Mouse (Mus musculus): Measurements from ENCODE around the gene Fgf18. TPM values are rescaled to one million over a fixed set of nuclear protein-coding genes. Genes with fewer than 3 reads are reported as not detected.
A peak's percentile ranks its signal among the peaks of the same experiment; 100 is the strongest.

The Fgf18 gene
- total and polyA plus RNA-seq, 3 experiments = 0.15 to 0.40 TPM; not detected in 1

GRCm38 (mm10) chr11:33098446-33098845, 48.8 kb downstream of the Fgf18 start:
- no peak for DNase-seq (ENCODE audit: low read depth, low spot score)
- no peaks in the 10 kb centered on the region for H3K4me1 ChIP-seq (ENCODE audit: control insufficient read depth in 1 of 2, insufficient read depth in 2 of 2, low read length in 2 of 2)
- H3K9ac ChIP-seq (ENCODE audit: control insufficient read depth, low read depth, low read length, poor library complexity, severe bottlenecking) = no peak overlapping the region
- no peak for TF ChIP-seq SIN3A (IDR thresholded peaks at IDR 0.05; ENCODE audit: low read length)
- no peak for TF ChIP-seq TBP (IDR thresholded peaks at IDR 0.05; ENCODE audit: low read depth, low read length)
- TF ChIP-seq TAL1 (IDR thresholded peaks at IDR 0.05; ENCODE audit: low read length) = no peak
- no peak for TF ChIP-seq GABPA (IDR thresholded peaks at IDR 0.05; ENCODE audit: low read depth, low read length)
- no peak for TF ChIP-seq HCFC1 (IDR thresholded peaks at IDR 0.05; ENCODE audit: low read depth, low read length)
- TF ChIP-seq MAZ (IDR thresholded peaks at IDR 0.05; ENCODE audit: low read depth, low read length) = no peak
- no peak for TF ChIP-seq KAT2A (conservative IDR thresholded peaks at IDR 0.05; ENCODE audit: low read depth, low read length)
- TF ChIP-seq SMC3 (IDR thresholded peaks at IDR 0.05; ENCODE audit: low read depth, low read length) = no peak
- TF ChIP-seq CHD1 (IDR thresholded peaks at IDR 0.05; ENCODE audit: low read depth, low read length) = no peak
- TF ChIP-seq POLR2AphosphoS5 (IDR thresholded peaks at IDR 0.05; ENCODE audit: borderline replicate concordance, low read depth, low read length) = no peak
- no peak for TF ChIP-seq TCF12 (IDR thresholded peaks at IDR 0.05; ENCODE audit: low read depth, low read length)
- TF ChIP-seq ZC3H11A (IDR thresholded peaks at IDR 0.05; ENCODE audit: low read depth, low read length) = no peak
- no peak for TF ChIP-seq E2F4 (IDR thresholded peaks at IDR 0.05; ENCODE audit: borderline replicate concordance, low read depth, low read length)
- TF ChIP-seq NRF1 (IDR thresholded peaks at IDR 0.05; ENCODE audit: insufficient read depth, low read depth, low read length, poor library complexity, severe bottlenecking) = no peak
- no peak for TF ChIP-seq NELFE (IDR thresholded peaks at IDR 0.05; ENCODE audit: low read depth, low read length)
- no peak for TF ChIP-seq ZKSCAN1 (IDR thresholded peaks at IDR 0.05; ENCODE audit: low read depth, low read length)
- H3K36me3 ChIP-seq (ENCODE audit: control insufficient read depth in 1 of 2, insufficient read depth in 2 of 2, low read length in 2 of 2) = no peaks in the 10 kb centered on the region
- H3K4me3 ChIP-seq (ENCODE audit: control insufficient read depth in 1 of 2, insufficient read depth in 1 of 2, low read depth in 2 of 2, low read length in 2 of 2) = no peak overlapping the region
- no peaks in the 10 kb centered on the region for H3K79me2 ChIP-seq (ENCODE audit: control insufficient read depth, insufficient read depth, low read length, poor library complexity)
- peaks cover 0 to 2% of the 10 kb centered on the region in 2 experiments; a peak in 1 of 4 replicates for H3K27me3 ChIP-seq (ENCODE audit: control insufficient read depth in 1 of 2, insufficient read depth in 2 of 2, low read length in 2 of 2)
- H3K9me3 ChIP-seq (replicated peaks; ENCODE audit: insufficient read depth, low read length) = no peaks in the 10 kb centered on the region
- no peak overlapping the region for H3K27ac ChIP-seq (ENCODE audit: control insufficient read depth, low read depth, low read length)

GRCm38 (mm10) chr11:33097855-33098254, 49.3 kb downstream of the Fgf18 start:
- Histone ChIP-seq H3K27ac (ENCODE audit: control insufficient read depth, low read depth, low read length) (no peak overlapping the region), H3K36me3 (ENCODE audit: control insufficient read depth in 1 of 2, insufficient read depth in 2 of 2, low read length in 2 of 2) (no peaks in the 10 kb centered on the region), H3K4me3 (ENCODE audit: control insufficient read depth in 1 of 2, insufficient read depth in 1 of 2, low read depth in 2 of 2, low read length in 2 of 2) (no peak overlapping the region), H3K9ac (ENCODE audit: control insufficient read depth, low read depth, low read length, poor library complexity, severe bottlenecking) (no peak overlapping the region), H3K79me2 (ENCODE audit: control insufficient read depth, insufficient read depth, low read length, poor library complexity) (no peaks in the 10 kb centered on the region), H3K4me1 (ENCODE audit: control insufficient read depth in 1 of 2, insufficient read depth in 2 of 2, low read length in 2 of 2) (no peaks in the 10 kb centered on the region), H3K9me3 (replicated peaks; ENCODE audit: insufficient read depth, low read length) (no peaks in the 10 kb centered on the region), H3K27me3 (ENCODE audit: control insufficient read depth in 1 of 2, insufficient read depth in 2 of 2, low read length in 2 of 2) (peaks cover 0 to 2% of the 10 kb centered on the region in 2 experiments; a peak in 1 of 4 replicates)
- peak; percentile 54 for DNase-seq (ENCODE audit: low read depth, low spot score)
- no peak; the same call in 1 of the 2 replicates for TF ChIP-seq NELFE (IDR thresholded peaks at IDR 0.05; ENCODE audit: low read depth, low read length)
- peak; percentile 33; the same call in 1 of the 2 replicates for TF ChIP-seq ZC3H11A (IDR thresholded peaks at IDR 0.05; ENCODE audit: low read depth, low read length)
- no peak for TF ChIP-seq TAL1 (IDR thresholded peaks at IDR 0.05; ENCODE audit: low read length)
- TF ChIP-seq POLR2AphosphoS2 (IDR thresholded peaks at IDR 0.05; ENCODE audit: low read length) = no peak
- no peak for TF ChIP-seq GABPA (IDR thresholded peaks at IDR 0.05; ENCODE audit: low read depth, low read length)
- TF ChIP-seq SIN3A (IDR thresholded peaks at IDR 0.05; ENCODE audit: low read length) = no peak
- no peak for TF ChIP-seq MAX (IDR thresholded peaks at IDR 0.05; ENCODE audit: low read length)
- TF ChIP-seq POLR2AphosphoS5 (IDR thresholded peaks at IDR 0.05; ENCODE audit: borderline replicate concordance, low read depth, low read length) = no peak
- TF ChIP-seq MAFK (IDR thresholded peaks at IDR 0.05; ENCODE audit: borderline replicate concordance, low read depth, low read length) = no peak
- no peak for TF ChIP-seq UBTF (IDR thresholded peaks at IDR 0.05; ENCODE audit: borderline replicate concordance, insufficient read depth, low read depth, low read length)
- no peak for TF ChIP-seq MYC (IDR thresholded peaks at IDR 0.05; ENCODE audit: low read depth, low read length)
- TF ChIP-seq MXI1 (IDR thresholded peaks at IDR 0.05; ENCODE audit: low read depth, low read length) = no peak
- peak; percentile 77 to 92 (median 82) for TF ChIP-seq CTCF (IDR thresholded peaks at IDR 0.05 in 2 of 3, conservative IDR thresholded peaks at IDR 0.05 in 1 of 3; ENCODE audit: control insufficient read depth in 1 of 3, insufficient read depth in 1 of 3, low read depth in 2 of 3, low read length in 3 of 3, poor library complexity in 1 of 3, severe bottlenecking in 1 of 3)
- TF ChIP-seq RAD21 (IDR thresholded peaks at IDR 0.05; ENCODE audit: low read depth, low read length) = peak; percentile 55
- no peak for TF ChIP-seq GATA1 (IDR thresholded peaks at IDR 0.05; ENCODE audit: low read depth, low read length)
- TF ChIP-seq ZNF384 (IDR thresholded peaks at IDR 0.05; ENCODE audit: low read depth, low read length) = no peak
- no peak for TF ChIP-seq BHLHE40 (IDR thresholded peaks at IDR 0.05; ENCODE audit: borderline replicate concordance, low read depth, low read length)
- TF ChIP-seq HCFC1 (IDR thresholded peaks at IDR 0.05; ENCODE audit: low read depth, low read length) = no peak
- TF ChIP-seq E2F4 (IDR thresholded peaks at IDR 0.05; ENCODE audit: borderline replicate concordance, low read depth, low read length) = no peak
- TF ChIP-seq SMC3 (IDR thresholded peaks at IDR 0.05; ENCODE audit: low read depth, low read length) = peak; percentile 64

Measured in MEL (cell line).